Mouse (Mus musculus) stomach, embryonic 14.5 days (tissue): Measurements from ENCODE around the gene Slc7a5. TPM values are rescaled to one million over a fixed set of nuclear protein-coding genes. Genes with fewer than 3 reads are reported as not detected.

Source experiments
- ATAC-seq: fragments of 200-750 bp; cut with Nextera tagmentation; 2 replicates; pipeline ENCODE4 v1.8.0; 2017; ENCODE audit warnings: low read depth, moderate TSS enrichment; ENCODE audit not compliant: insufficient number of reproducible peaks, insufficient read depth, low FRiP score
- H3K27ac ChIP-seq: fragments of 300-500 bp; sonication (generic); 2 replicates; pipeline ENCODE4 v1.5.1; 2014; ENCODE audit warnings: mild to moderate bottlenecking, low read length, moderate library complexity, mixed read lengths
- H3K27me3 ChIP-seq: fragments of 300-500 bp; sonication (generic); 2 replicates; pipeline ENCODE4 v1.6.1; 2014; ENCODE audit warnings: low read length, control low read depth, mixed read lengths; ENCODE audit not compliant: control insufficient read depth, insufficient read depth
- H3K36me3 ChIP-seq: fragments of 300-500 bp; sonication (generic); 2 replicates; pipeline ENCODE4 v1.6.1; 2014; ENCODE audit warnings: mild to moderate bottlenecking, control low read depth, low read length, moderate library complexity, mixed read lengths; ENCODE audit not compliant: control insufficient read depth, insufficient read depth
- H3K4me1 ChIP-seq: fragments of 300-500 bp; sonication (generic); 2 replicates; pipeline ENCODE4 v1.6.1; 2014; ENCODE audit warnings: low read length, control low read depth, mixed read lengths; ENCODE audit not compliant: control insufficient read depth, insufficient read depth
- H3K4me2 ChIP-seq: fragments of 300-500 bp; sonication (generic); replicated peaks from 2 replicates; pipeline ENCODE4 v1.6.1; 2014; ENCODE audit warnings: low read depth, low read length, control low read depth
- H3K4me3 ChIP-seq: fragments of 300-500 bp; sonication (generic); 2 replicates; pipeline ENCODE4 v1.5.1; 2014; ENCODE audit warnings: low read depth, low read length, control low read depth
- H3K9ac ChIP-seq: fragments of 300-500 bp; sonication (generic); replicated peaks from 2 replicates; pipeline ENCODE4 v1.6.1; 2014; ENCODE audit warnings: low read depth, mild to moderate bottlenecking, control low read depth, low read length, moderate library complexity, mixed read lengths
- H3K9me3 ChIP-seq: fragments of 300-500 bp; sonication (generic); 2 replicates; pipeline ENCODE4 v1.6.1; 2016; ENCODE audit warnings: low read depth, low read length, control low read depth; ENCODE audit not compliant: control insufficient read depth
- WGBS: fragments of 180-500 bp; shearing (Covaris S2); extraction: QIAGEN DNeasy Blood & Tissue Kit; methylation state at CpG from one replicate; pipeline ENCODE4 v1.1.7; 2014; 5-methylcytosine and 5-hydroxymethylcytosine counted together
- polyA plus RNA-seq: library from polyadenylated mRNA; unstranded; fragments of >200 nt; fragmentation: Nextera tagmentation; extraction: Ambion mirVana; gene quantifications from 2 replicates; pipeline ENCODE4 v1.2.1, GENCODE M21; 2014

Gene Slc7a5
- polyA plus RNA-seq, 1 experiment from 2014 or later, result 17.1 TPM

- H3K4me3 ChIP-seq, result no peak overlapping the region
- no peaks in the 10 kb centered on the region for H3K36me3 ChIP-seq
- peak; percentile 39; the same call in 1 of the 2 replicates for ATAC-seq
- peaks cover 16% of the 10 kb centered on the region for H3K4me1 ChIP-seq
- no peak overlapping the region for H3K9ac ChIP-seq
- H3K27me3 ChIP-seq, result no peaks in the 10 kb centered on the region
- 23% methylated on average over 8 of the region's 8 CpGs for WGBS
- no peaks in the 10 kb centered on the region for H3K9me3 ChIP-seq
- H3K4me2 ChIP-seq, result no peak overlapping the region
- peak overlapping the region; percentile 64 for H3K27ac ChIP-seq
Observed at GRCm38 (mm10) chr8:121922101-121922500, 14.6 kb upstream of the Slc7a5 start.

GRCm38 (mm10) chr8:121921582-121921981 lies 14.1 kb upstream of the Slc7a5 start:
- ATAC-seq, result no peak

GRCm38 (mm10) chr8:121919731-121920130 lies 12.2 kb upstream of the Slc7a5 start:
- Histone ChIP-seq H3K4me2 (no peak overlapping the region), H3K4me1 (peaks cover 16% of the 10 kb centered on the region), H3K27ac (no peak overlapping the region), H3K4me3 (no peak overlapping the region), H3K9me3 (no peaks in the 10 kb centered on the region), H3K9ac (no peak overlapping the region), H3K27me3 (no peaks in the 10 kb centered on the region), H3K36me3 (no peaks in the 10 kb centered on the region)
- 43% methylated on average over 3 of the region's 3 CpGs for WGBS
- ATAC-seq, result no peak

More at GRCm38 (mm10) chr8:121921582-121921981, 14.1 kb upstream of the Slc7a5 start:
- Histone ChIP-seq H3K36me3 (no peaks in the 10 kb centered on the region), H3K27ac (peak overlapping the region; percentile 64), H3K4me1 (peaks cover 16% of the 10 kb centered on the region), H3K27me3 (no peaks in the 10 kb centered on the region), H3K9ac (no peak overlapping the region), H3K4me3 (no peak overlapping the region), H3K9me3 (no peaks in the 10 kb centered on the region), H3K4me2 (no peak overlapping the region)
- 80% methylated on average over 8 of the region's 8 CpGs for WGBS

DNA sequence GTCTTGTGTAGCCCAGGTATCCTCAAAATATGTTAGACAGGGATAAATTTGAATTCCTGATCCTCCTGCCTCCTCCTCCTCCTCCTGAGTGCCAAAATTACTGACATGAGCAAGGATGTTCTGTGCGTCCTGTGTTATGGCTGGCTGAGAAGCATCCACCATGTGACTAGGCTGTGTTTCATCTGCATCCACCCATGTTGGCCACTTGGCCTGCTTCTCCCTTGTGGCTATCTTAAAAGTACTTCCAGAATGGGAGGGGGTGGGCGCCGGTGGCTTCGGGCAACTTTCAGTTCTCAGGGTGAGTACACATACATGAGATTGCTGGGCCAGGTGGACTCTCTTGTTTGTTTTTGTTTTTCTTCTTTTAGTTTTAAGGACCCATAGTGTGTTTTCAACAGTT lies 11.7 kb upstream of the Slc7a5 start:
- 65% methylated on average over 4 of the region's 4 CpGs for whole genome bisulfite sequencing
- Histone ChIP-seq H3K9ac (no peak overlapping the region), H3K4me3 (no peak overlapping the region), H3K27ac (no peak overlapping the region), H3K27me3 (no peaks in the 10 kb centered on the region), H3K36me3 (no peaks in the 10 kb centered on the region), H3K9me3 (no peaks in the 10 kb centered on the region), H3K4me2 (no peak overlapping the region), H3K4me1 (peaks cover 16% of the 10 kb centered on the region)
- ATAC-seq, result no peak

DNA sequence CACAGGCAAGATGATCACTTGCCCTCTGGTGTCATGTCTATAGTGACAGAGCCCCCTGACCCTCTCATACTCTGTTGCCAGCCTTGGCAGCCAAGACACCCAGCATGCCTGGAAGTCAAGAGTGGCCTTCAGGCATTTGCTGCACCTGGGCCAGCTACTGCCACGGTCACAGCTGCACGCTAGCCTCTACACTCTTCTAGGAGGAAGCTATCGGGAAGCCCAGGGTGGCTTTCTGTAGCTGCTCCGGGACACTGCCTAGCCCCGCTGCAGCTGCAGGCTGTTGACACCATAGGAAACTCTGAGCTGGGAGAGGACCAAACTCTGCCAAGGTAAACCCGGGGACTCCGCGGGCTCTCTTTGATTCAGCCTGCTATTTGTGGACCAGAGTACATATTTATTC lies 5.9 kb upstream of the Slc7a5 start:
- no peak overlapping the region for H3K27ac ChIP-seq
- no peaks in the 10 kb centered on the region for H3K27me3 ChIP-seq
- H3K9me3 ChIP-seq, result no peaks in the 10 kb centered on the region
- no peak overlapping the region for H3K4me3 ChIP-seq
- ATAC-seq, result no peak
- H3K9ac ChIP-seq, result no peak overlapping the region
- WGBS, result 75% methylated on average over 8 of the region's 8 CpGs
- H3K36me3 ChIP-seq, result no peaks in the 10 kb centered on the region
- no peaks in the 10 kb centered on the region for H3K4me1 ChIP-seq
- H3K4me2 ChIP-seq, result no peak overlapping the region

DNA sequence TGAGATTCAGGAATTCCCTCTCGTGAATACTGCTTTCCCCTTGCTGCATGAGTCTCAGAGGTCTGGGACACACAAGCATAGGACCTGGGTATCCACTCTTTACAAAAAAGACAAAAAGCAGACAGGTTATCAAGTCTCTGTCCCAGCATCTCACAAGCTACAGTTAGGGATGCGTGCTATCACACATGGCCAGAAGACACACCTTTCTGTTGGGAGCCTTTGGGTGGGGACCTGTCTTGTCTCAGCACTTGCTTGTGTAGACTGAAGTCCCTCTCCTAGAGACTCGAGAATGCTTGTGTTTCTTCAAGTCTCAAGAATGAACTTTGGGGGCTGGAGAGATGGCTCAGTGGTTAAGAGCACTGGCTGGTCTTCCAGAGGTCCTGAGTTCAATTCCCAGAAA lies 5.3 kb upstream of the Slc7a5 start:
- Histone ChIP-seq H3K27ac (no peak overlapping the region), H3K27me3 (no peaks in the 10 kb centered on the region), H3K4me3 (no peak overlapping the region), H3K9me3 (no peaks in the 10 kb centered on the region), H3K4me1 (no peaks in the 10 kb centered on the region), H3K9ac (no peak overlapping the region), H3K4me2 (no peak overlapping the region), H3K36me3 (no peaks in the 10 kb centered on the region)
- ATAC-seq, result no peak
- WGBS, result 73% methylated on average over 3 of the region's 3 CpGs

DNA sequence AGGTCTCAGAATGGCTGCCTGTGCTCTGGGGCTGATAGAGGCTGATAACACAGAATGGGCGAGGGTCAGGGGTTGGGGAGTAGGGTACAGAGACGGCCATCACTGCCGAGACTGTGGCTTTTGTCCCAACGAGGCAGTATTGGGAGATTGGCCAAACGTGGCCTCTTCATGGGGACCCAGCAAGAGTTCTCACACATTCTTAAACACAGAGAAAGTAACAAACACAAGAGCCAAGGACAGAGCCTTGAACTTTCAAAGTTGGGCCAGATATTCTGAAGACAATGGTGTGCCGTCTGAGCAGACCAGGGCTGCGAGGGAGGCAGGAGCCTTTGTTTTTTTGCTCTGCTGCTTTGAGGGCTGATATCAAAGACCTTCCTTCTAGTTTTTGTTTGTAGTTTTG lies 4.5 kb upstream of the Slc7a5 start:
- no peaks in the 10 kb centered on the region for H3K27me3 ChIP-seq
- no peak overlapping the region for H3K9ac ChIP-seq
- H3K9me3 ChIP-seq, result no peaks in the 10 kb centered on the region
- no peak overlapping the region for H3K27ac ChIP-seq
- no peaks in the 10 kb centered on the region for H3K36me3 ChIP-seq
- no peak overlapping the region for H3K4me2 ChIP-seq
- no peak overlapping the region for H3K4me3 ChIP-seq
- WGBS, result 71% methylated on average over 7 of the region's 7 CpGs
- no peaks in the 10 kb centered on the region for H3K4me1 ChIP-seq
- no peak for ATAC-seq

GRCm38 (mm10) chr8:121911400-121911799 lies 3.9 kb upstream of the Slc7a5 start:
- Histone ChIP-seq H3K27ac (no peak overlapping the region), H3K9ac (no peak overlapping the region), H3K4me1 (no peaks in the 10 kb centered on the region), H3K27me3 (no peaks in the 10 kb centered on the region), H3K9me3 (no peaks in the 10 kb centered on the region), H3K4me3 (no peak overlapping the region), H3K36me3 (no peaks in the 10 kb centered on the region), H3K4me2 (no peak overlapping the region)
- 85% methylated on average over 6 of the region's 6 CpGs for WGBS
- ATAC-seq, result no peak

DNA sequence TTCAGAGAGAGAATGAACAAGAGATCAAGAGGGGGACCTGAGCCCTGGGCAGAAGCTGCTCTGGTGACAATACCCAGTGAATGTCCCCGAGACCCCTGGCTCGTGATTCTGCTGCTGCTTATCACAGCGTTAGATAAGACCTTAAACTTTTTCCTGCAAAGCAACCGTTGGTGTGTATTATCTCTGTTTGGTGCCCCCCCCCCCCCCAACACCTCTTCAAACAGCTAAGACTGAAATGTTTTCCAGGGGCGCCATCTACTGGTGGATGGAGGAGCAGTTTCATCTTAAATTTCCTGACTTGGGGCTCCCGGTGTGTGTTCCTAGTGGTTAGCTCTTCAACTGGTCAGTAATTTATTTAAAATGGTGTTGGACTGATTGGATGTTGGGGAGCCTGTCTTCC lies 2.2 kb upstream of the Slc7a5 start:
- H3K4me1 ChIP-seq, result peaks cover 8% of the 10 kb centered on the region; the same call in 1 of the 2 replicates
- no peaks in the 10 kb centered on the region for H3K36me3 ChIP-seq
- H3K9ac ChIP-seq, result no peak overlapping the region
- H3K4me2 ChIP-seq, result no peak overlapping the region
- WGBS, result 7% methylated on average over 6 of the region's 6 CpGs
- no peaks in the 10 kb centered on the region for H3K27me3 ChIP-seq
- H3K4me3 ChIP-seq, result no peak overlapping the region
- H3K27ac ChIP-seq, result no peak overlapping the region
- no peak for ATAC-seq
- no peaks in the 10 kb centered on the region for H3K9me3 ChIP-seq
